Mouse (Mus musculus): Measurements from ENCODE around the gene Cadps2. TPM values are rescaled to one million over a fixed set of nuclear protein-coding genes. Genes with fewer than 3 reads are reported as not detected.
A peak's percentile ranks its signal among the peaks of the same experiment; 100 is the strongest.

Cadps2 gene
- polyA plus RNA-seq (2011; ENCODE audit: insufficient read depth, insufficient read length, low replicate concordance, missing spikeins), result 0.80 TPM in 1 of 2 replicates, not detected in the other

DNA sequence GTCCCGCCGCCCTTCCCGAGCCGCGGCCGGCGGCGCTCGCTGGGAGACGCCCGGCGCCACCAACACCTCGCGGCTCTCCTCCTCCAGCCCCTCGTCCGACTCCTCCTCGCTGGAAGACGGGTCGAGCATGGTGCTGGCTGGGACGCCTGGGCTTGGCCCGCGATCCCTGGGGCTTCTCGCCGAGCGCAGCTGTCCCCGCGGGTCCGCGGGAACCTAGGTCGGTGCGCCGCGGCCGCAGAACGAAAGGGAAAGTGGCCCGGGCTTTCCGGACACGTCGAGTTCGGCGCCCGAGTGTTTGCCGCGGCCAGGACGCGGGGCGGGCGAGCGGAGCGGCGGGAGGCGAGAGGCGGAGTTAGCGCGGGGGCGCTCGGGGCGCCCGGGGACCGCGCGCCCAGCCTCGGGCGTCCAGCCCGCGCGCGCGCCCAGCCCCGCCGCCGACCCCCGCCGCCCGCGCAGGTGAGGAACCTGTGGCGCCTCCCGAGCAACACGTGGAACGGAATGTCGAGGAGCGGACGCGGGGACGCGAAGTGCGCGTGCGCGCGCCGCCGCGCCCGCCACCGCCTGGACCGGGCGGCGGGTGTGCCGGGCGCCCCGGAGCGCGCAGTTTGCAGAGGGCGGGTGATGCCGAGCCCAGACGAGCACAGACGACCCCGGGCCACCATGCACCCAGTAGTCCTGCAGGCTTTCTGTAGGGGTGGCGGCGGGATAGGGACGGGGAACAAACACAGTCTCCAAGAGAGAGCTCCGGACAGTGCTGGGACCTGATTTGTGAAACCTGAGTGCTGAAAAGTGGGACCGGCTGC, at the start of gene Cadps2:
Cadps2 (minus strand) TSS at position 413 of the 803 bp plus-strand sequence.
- Histone ChIP-seq H3K27ac (ENCODE audit: control insufficient read depth, insufficient read depth, low read depth, low read length, poor library complexity) (no peak within 1 kb of the TSS; the same call in 1 of the 2 replicates), H3K4me1 (ENCODE audit: control insufficient read depth, insufficient read depth, low read length) (no peaks in the 10 kb centered on the region), H3K4me3 (replicated peaks; ENCODE audit: control insufficient read depth, low read depth, low read length) (peak within 1 kb of the TSS; percentile 47)
- WGBS, result under 1% methylated on average over 85 of the region's 114 CpGs
- TF ChIP-seq POLR2A (IDR thresholded peaks at IDR 0.05; ENCODE audit: borderline replicate concordance, control insufficient read depth, low read depth, low read length) (no peak), CTCF (IDR thresholded peaks at IDR 0.05; ENCODE audit: control insufficient read depth, insufficient read depth, low read length) (no peak)

DNA sequence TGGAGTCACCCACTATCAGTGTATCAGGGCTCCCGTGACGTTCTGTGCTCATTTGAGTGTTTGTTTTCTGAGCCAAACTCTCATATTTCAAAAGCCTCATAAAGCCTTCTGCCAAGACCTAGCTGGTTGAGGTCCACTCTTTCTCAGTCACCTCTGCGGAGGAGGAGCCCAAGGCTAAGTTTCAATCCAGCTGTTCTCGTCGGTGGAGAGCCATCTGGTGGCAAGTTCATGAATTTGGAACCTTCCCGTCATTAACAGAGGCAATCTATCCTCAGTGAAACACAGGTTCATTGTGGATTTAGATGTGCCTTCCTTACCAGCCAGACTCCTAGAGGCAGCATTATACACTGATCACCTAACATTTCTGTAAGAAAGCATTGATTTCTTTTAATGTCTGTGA, 47.2 kb upstream of the Cadps2 start:
- 17% methylated on average over 6 of the region's 6 CpGs for WGBS

DNA sequence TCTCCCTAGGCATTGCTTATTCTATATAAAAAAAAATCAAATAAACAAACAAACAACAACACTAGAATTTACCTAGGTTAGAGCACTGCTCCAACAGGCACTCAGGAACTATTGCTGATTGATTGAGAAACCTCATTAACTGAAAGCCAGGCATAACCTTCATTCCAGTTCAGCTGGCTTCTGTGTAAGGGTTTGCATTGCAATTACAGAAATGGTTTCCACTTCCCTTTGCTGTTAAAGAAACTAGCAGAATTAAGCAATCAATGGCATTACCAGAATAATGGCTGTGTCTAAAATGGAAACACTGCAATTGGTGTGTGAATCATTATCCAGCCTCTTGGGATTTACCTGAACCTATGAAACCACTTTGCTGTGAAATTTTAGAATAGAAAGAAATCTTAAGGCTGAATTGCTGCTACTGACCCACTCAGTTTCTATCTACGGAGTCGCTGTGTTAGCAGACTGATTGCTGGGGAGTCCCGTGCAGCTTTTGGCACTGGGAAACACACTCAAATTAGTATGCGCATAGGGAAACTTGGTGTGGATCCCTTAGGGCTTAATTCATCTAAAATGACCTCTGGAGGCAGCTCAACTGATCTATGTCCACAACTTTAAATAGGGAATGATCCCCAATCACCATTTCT, 37.7 kb upstream of the Cadps2 start:
- TF ChIP-seq CTCF (IDR thresholded peaks at IDR 0.05; ENCODE audit: control insufficient read depth, insufficient read depth, low read length), result no peak
- no peak for TF ChIP-seq POLR2A (IDR thresholded peaks at IDR 0.05; ENCODE audit: borderline replicate concordance, control insufficient read depth, low read depth, low read length)
- Histone ChIP-seq H3K4me1 (ENCODE audit: control insufficient read depth, insufficient read depth, low read length) (no peaks in the 10 kb centered on the region), H3K4me3 (replicated peaks; ENCODE audit: control insufficient read depth, low read depth, low read length) (no peak overlapping the region), H3K27ac (ENCODE audit: control insufficient read depth, insufficient read depth, low read depth, low read length, poor library complexity) (no peak overlapping the region)
- 87% methylated on average over 4 of the region's 4 CpGs for WGBS

More for the DNA sequence above, 47.2 kb upstream of the Cadps2 start:
- H3K4me1 ChIP-seq (ENCODE audit: control insufficient read depth, insufficient read depth, low read length), result no peaks in the 10 kb centered on the region
- TF ChIP-seq POLR2A (IDR thresholded peaks at IDR 0.05; ENCODE audit: borderline replicate concordance, control insufficient read depth, low read depth, low read length) (no peak), CTCF (IDR thresholded peaks at IDR 0.05; ENCODE audit: control insufficient read depth, insufficient read depth, low read length) (no peak)
- H3K27ac ChIP-seq (ENCODE audit: control insufficient read depth, insufficient read depth, low read depth, low read length, poor library complexity), result no peak overlapping the region
- no peak overlapping the region for H3K4me3 ChIP-seq (replicated peaks; ENCODE audit: control insufficient read depth, low read depth, low read length)

DNA sequence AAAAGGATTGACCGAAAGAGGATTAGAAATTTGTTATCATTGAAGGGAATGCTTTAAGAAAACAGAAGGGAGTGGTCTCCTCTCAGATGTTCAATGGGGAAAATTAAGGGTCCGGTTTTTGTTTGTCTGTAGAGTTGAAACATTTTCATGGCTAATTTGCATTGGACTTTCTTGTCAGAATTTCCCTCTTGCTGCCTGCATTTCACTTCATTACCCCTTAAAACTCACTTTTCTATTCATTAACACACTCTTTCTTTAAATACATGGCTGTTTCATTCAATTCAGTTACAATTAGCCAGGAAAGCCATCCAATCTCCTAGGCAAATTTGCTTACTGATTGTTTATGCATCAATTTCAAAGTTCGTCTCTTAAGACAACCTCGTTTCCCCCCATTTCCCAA, 37.1 kb upstream of the Cadps2 start:
- Histone ChIP-seq H3K4me1 (ENCODE audit: control insufficient read depth, insufficient read depth, low read length) (no peaks in the 10 kb centered on the region), H3K27ac (ENCODE audit: control insufficient read depth, insufficient read depth, low read depth, low read length, poor library complexity) (no peak overlapping the region), H3K4me3 (replicated peaks; ENCODE audit: control insufficient read depth, low read depth, low read length) (no peak overlapping the region)
- no peak for TF ChIP-seq POLR2A (IDR thresholded peaks at IDR 0.05; ENCODE audit: borderline replicate concordance, control insufficient read depth, low read depth, low read length)
- TF ChIP-seq CTCF (IDR thresholded peaks at IDR 0.05; ENCODE audit: control insufficient read depth, insufficient read depth, low read length), result no peak
- whole genome bisulfite sequencing, result 74% methylated on average over 4 of the region's 4 CpGs

DNA sequence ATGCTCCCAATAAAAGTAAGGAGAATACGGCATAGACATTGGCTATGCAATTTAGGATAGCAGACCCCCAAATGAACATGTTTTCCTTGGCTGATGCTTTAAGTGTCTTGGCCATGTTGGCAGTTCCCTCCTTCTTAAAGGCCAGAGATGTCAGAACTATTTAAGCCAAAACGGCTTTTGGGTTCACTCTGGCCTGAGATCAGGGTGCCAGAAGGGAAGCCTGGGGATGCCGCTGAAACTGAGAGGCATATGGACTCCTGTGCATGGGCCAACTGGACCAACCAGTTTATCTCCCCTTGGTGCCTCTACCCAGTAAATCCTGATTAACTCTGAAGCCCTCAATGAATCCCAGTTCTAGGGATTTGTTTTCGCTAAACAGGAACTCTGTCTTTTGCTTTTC, 34.6 kb upstream of the Cadps2 start:
- Histone ChIP-seq H3K4me3 (replicated peaks; ENCODE audit: control insufficient read depth, low read depth, low read length) (no peak overlapping the region), H3K4me1 (ENCODE audit: control insufficient read depth, insufficient read depth, low read length) (no peaks in the 10 kb centered on the region), H3K27ac (ENCODE audit: control insufficient read depth, insufficient read depth, low read depth, low read length, poor library complexity) (no peak overlapping the region)
- WGBS, result 79% methylated on average over 4 of the region's 4 CpGs
- no peak for TF ChIP-seq CTCF (IDR thresholded peaks at IDR 0.05; ENCODE audit: control insufficient read depth, insufficient read depth, low read length)
- no peak for TF ChIP-seq POLR2A (IDR thresholded peaks at IDR 0.05; ENCODE audit: borderline replicate concordance, control insufficient read depth, low read depth, low read length)

DNA sequence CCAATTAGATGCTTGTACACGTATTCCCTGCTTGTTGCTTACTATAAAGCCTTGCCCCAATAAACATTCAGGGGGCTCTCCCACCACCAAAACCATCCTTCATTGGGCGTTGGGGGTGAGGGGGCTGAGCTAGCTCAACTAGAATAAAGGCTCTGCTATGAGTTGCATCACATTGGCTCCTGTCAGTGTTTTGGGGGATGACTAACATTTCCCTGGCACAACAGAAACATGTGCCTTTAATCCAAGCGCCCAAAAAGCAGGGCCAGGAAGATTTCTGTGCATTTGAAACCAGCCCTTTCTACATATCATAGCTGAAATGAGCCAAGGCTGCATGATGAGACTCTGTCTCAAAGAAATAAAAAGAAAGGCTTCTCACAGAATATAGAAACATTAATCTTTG, 34.0 kb upstream of the Cadps2 start:
- Histone ChIP-seq H3K4me3 (replicated peaks; ENCODE audit: control insufficient read depth, low read depth, low read length) (no peak overlapping the region), H3K4me1 (ENCODE audit: control insufficient read depth, insufficient read depth, low read length) (no peaks in the 10 kb centered on the region), H3K27ac (ENCODE audit: control insufficient read depth, insufficient read depth, low read depth, low read length, poor library complexity) (no peak overlapping the region)
- TF ChIP-seq CTCF (IDR thresholded peaks at IDR 0.05; ENCODE audit: control insufficient read depth, insufficient read depth, low read length), result no peak
- no peak for TF ChIP-seq POLR2A (IDR thresholded peaks at IDR 0.05; ENCODE audit: borderline replicate concordance, control insufficient read depth, low read depth, low read length)
- 69% methylated on average over 3 of the region's 3 CpGs for WGBS

DNA sequence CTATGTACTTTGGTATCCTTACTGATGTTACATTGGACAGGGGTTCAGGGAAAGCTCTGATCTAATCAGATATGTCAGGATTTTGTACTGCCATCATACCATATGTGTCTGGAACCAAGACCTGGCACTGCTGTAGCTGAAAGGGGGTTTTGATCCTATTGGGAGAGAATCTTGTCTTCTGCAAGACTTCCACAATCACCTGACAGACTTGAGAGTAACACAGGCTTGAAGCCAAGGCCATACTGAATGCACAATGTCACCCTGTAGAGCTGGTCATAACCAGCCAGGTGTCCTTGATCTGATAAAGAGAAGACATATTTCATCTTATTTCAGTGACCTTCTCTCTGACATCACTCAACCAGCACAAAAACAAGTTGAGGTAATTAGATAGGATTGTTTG, 30.8 kb upstream of the Cadps2 start:
- no peak overlapping the region for H3K4me3 ChIP-seq (replicated peaks; ENCODE audit: control insufficient read depth, low read depth, low read length)
- no peak for TF ChIP-seq POLR2A (IDR thresholded peaks at IDR 0.05; ENCODE audit: borderline replicate concordance, control insufficient read depth, low read depth, low read length)
- TF ChIP-seq CTCF (IDR thresholded peaks at IDR 0.05; ENCODE audit: control insufficient read depth, insufficient read depth, low read length), result no peak
- no peak overlapping the region for H3K27ac ChIP-seq (ENCODE audit: control insufficient read depth, insufficient read depth, low read depth, low read length, poor library complexity)
- H3K4me1 ChIP-seq (ENCODE audit: control insufficient read depth, insufficient read depth, low read length), result no peaks in the 10 kb centered on the region

DNA sequence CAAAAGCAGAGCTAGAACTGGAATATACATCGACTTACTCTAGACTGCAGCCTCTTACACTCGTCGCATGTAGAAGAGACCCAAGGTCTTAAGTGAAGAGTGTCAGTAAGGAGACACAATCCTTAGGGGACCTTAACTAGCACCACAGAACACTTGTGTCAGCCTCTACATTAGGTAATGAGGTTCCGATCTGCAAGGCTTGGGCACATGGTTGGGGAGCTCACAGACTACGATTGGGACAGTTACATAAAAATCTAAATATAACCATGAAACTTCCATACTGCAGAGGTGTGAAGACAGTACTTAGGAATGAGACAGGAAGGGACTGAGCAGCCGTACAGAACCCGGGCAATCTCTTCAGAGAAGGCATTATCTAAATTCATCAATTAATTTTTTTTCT, 27.1 kb upstream of the Cadps2 start:
- TF ChIP-seq CTCF (IDR thresholded peaks at IDR 0.05; ENCODE audit: control insufficient read depth, insufficient read depth, low read length), result no peak
- no peak for TF ChIP-seq POLR2A (IDR thresholded peaks at IDR 0.05; ENCODE audit: borderline replicate concordance, control insufficient read depth, low read depth, low read length)
- Histone ChIP-seq H3K27ac (ENCODE audit: control insufficient read depth, insufficient read depth, low read depth, low read length, poor library complexity) (no peak overlapping the region), H3K4me1 (ENCODE audit: control insufficient read depth, insufficient read depth, low read length) (no peaks in the 10 kb centered on the region), H3K4me3 (replicated peaks; ENCODE audit: control insufficient read depth, low read depth, low read length) (no peak overlapping the region)
- 86% methylated on average over 7 of the region's 7 CpGs for WGBS
